Mouse (Mus musculus) E14TG2a.4 (cell line): Measurements from ENCODE around the gene Ubr2.
A peak's percentile ranks its signal among the peaks of the same experiment; 100 is the strongest.

Source experiments
- H3K27me3 ChIP-seq: 2 replicates; pipeline ENCODE4 v1.6.1; 2014; ENCODE audit warnings: low read length, control low read depth; ENCODE audit not compliant: insufficient read depth
- H3K36me3 ChIP-seq: 2 replicates; pipeline ENCODE4 v1.6.1; 2014; ENCODE audit warnings: low read length, control low read depth; ENCODE audit not compliant: insufficient read depth
- H3K4me1 ChIP-seq: replicated peaks from 2 replicates; pipeline ENCODE4 v1.6.1; 2014; ENCODE audit warnings: low read depth, low read length, control low read depth
- H3K4me3 ChIP-seq: replicated peaks from 2 replicates; pipeline ENCODE4 v1.5.1; 2014; ENCODE audit warnings: mild to moderate bottlenecking, low read length
- H3K9me3 ChIP-seq: 2 replicates; pipeline ENCODE4 v1.6.1; 2014; ENCODE audit warnings: low read length, control low read depth
- CTCF ChIP-seq: conservative IDR thresholded peaks from 2 replicates; pipeline ENCODE4 v1.5.1; 2014; ENCODE audit warnings: low read length
- NANOG ChIP-seq: IDR thresholded peaks from 2 replicates; pipeline ENCODE4 v1.6.1; 2014; ENCODE audit warnings: borderline replicate concordance, low read length, mixed read lengths
- POU5F1 ChIP-seq: IDR thresholded peaks from 2 replicates; pipeline ENCODE4 v1.6.1; 2014; ENCODE audit warnings: low read length, borderline replicate concordance

The Ubr2 gene

GRCm38 (mm10) chr17:46929897-46930296 is 80.5 kb downstream of the Ubr2 start:
- Histone ChIP-seq H3K4me3 (peak overlapping the region; percentile 3; the same call in 1 of the 2 replicates), H3K9me3 (no peaks in the 10 kb centered on the region), H3K27me3 (no peaks in the 10 kb centered on the region), H3K36me3 (peaks cover 46% of the 10 kb centered on the region), H3K4me1 (peaks cover 72% of the 10 kb centered on the region)
- no peak for TF ChIP-seq NANOG
- TF ChIP-seq POU5F1, result no peak
- TF ChIP-seq CTCF, result no peak

- Histone ChIP-seq H3K36me3 (peaks cover 40% of the 10 kb centered on the region), H3K4me3 (peak overlapping the region; percentile 5), H3K27me3 (no peaks in the 10 kb centered on the region), H3K4me1 (peaks cover 72% of the 10 kb centered on the region), H3K9me3 (no peaks in the 10 kb centered on the region)
- TF ChIP-seq CTCF, result no peak
- TF ChIP-seq POU5F1, result no peak
- TF ChIP-seq NANOG, result no peak
Observed at GRCm38 (mm10) chr17:46929277-46929676, 81.1 kb downstream of the Ubr2 start.

GRCm38 (mm10) chr17:46927781-46928180 is 82.6 kb downstream of the Ubr2 start:
- TF ChIP-seq NANOG (no peak), POU5F1 (no peak), CTCF (no peak)
- peaks cover 66% of the 10 kb centered on the region for H3K4me1 ChIP-seq

GRCm38 (mm10) chr17:46926941-46927340 is 83.4 kb downstream of the Ubr2 start:
- peaks cover 17% of the 10 kb centered on the region for H3K36me3 ChIP-seq
- no peaks in the 10 kb centered on the region for H3K9me3 ChIP-seq
- peaks cover 64% of the 10 kb centered on the region for H3K4me1 ChIP-seq
- H3K27me3 ChIP-seq, result no peaks in the 10 kb centered on the region
- no peak for TF ChIP-seq POU5F1
- no peak for TF ChIP-seq CTCF
- no peak; the same call in 1 of the 2 replicates for TF ChIP-seq NANOG
- H3K4me3 ChIP-seq, result 0 out of 2 replicates have a peak overlapping the region, but pooled peaks have one; percentile 4

More at GRCm38 (mm10) chr17:46927781-46928180, 82.6 kb downstream of the Ubr2 start:
- H3K36me3 ChIP-seq, result peaks cover 25% of the 10 kb centered on the region
- no peaks in the 10 kb centered on the region for H3K27me3 ChIP-seq
- H3K4me3 ChIP-seq, result no peak overlapping the region
- no peaks in the 10 kb centered on the region for H3K9me3 ChIP-seq

- no peaks in the 10 kb centered on the region for H3K9me3 ChIP-seq
- peaks cover 9% of the 10 kb centered on the region for H3K36me3 ChIP-seq
- H3K4me3 ChIP-seq, result 0 out of 2 replicates have a peak overlapping the region, but pooled peaks have one; percentile 4
- TF ChIP-seq NANOG, result no peak
- no peak for TF ChIP-seq CTCF
- TF ChIP-seq POU5F1, result no peak
- H3K27me3 ChIP-seq, result no peaks in the 10 kb centered on the region
- peaks cover 60% of the 10 kb centered on the region for H3K4me1 ChIP-seq
Observed at GRCm38 (mm10) chr17:46926192-46926591, 84.2 kb downstream of the Ubr2 start.

GRCm38 (mm10) chr17:46920855-46921254 is 89.5 kb downstream of the Ubr2 start:
- H3K9me3 ChIP-seq, result no peaks in the 10 kb centered on the region
- peaks cover 34% of the 10 kb centered on the region for H3K4me1 ChIP-seq
- no peaks in the 10 kb centered on the region for H3K36me3 ChIP-seq
- TF ChIP-seq CTCF (no peak), NANOG (no peak), POU5F1 (no peak)
- H3K27me3 ChIP-seq, result peaks cover 7% of the 10 kb centered on the region; the same call in 1 of the 2 replicates
- H3K4me3 ChIP-seq, result no peak overlapping the region

GRCm38 (mm10) chr17:46918951-46919350 is 91.4 kb downstream of the Ubr2 start:
- no peaks in the 10 kb centered on the region for H3K9me3 ChIP-seq
- no peaks in the 10 kb centered on the region for H3K36me3 ChIP-seq
- peaks cover 26% of the 10 kb centered on the region for H3K4me1 ChIP-seq
- H3K4me3 ChIP-seq, result no peak overlapping the region
- H3K27me3 ChIP-seq, result peaks cover 10% of the 10 kb centered on the region; the same call in 1 of the 2 replicates
- TF ChIP-seq CTCF, result no peak
- no peak for TF ChIP-seq POU5F1
- no peak for TF ChIP-seq NANOG

GRCm38 (mm10) chr17:46915129-46915528 is 95.2 kb downstream of the Ubr2 start:
- Histone ChIP-seq H3K9me3 (no peaks in the 10 kb centered on the region), H3K27me3 (peaks cover 24% of the 10 kb centered on the region; the same call in 1 of the 2 replicates), H3K4me1 (peaks cover 48% of the 10 kb centered on the region), H3K4me3 (no peak overlapping the region), H3K36me3 (no peaks in the 10 kb centered on the region)
- TF ChIP-seq NANOG, result no peak
- TF ChIP-seq POU5F1, result no peak
- no peak for TF ChIP-seq CTCF

- H3K9me3 ChIP-seq, result 0 out of 2 replicates have a peak, but pooled peaks cover 2% of the 10 kb centered on the region
- no peak for TF ChIP-seq POU5F1
Observed at GRCm38 (mm10) chr17:46912331-46912730, 98.0 kb downstream of the Ubr2 start.

More at GRCm38 (mm10) chr17:46912331-46912730, 98.0 kb downstream of the Ubr2 start:
- peaks cover 24% of the 10 kb centered on the region; the same call in 1 of the 2 replicates for H3K27me3 ChIP-seq
- H3K36me3 ChIP-seq, result no peaks in the 10 kb centered on the region
- H3K4me3 ChIP-seq, result peak overlapping the region; percentile 10; the same call in 1 of the 2 replicates
- peaks cover 34% of the 10 kb centered on the region for H3K4me1 ChIP-seq
